Mouse (Mus musculus) frontal cortex, postnatal 10 days (tissue): ENCODE measurements around the gene Cyp2c37.
"Not testable (repeated sequence)": the region's sequence is repeated elsewhere in the genome, so short reads cannot be mapped to it uniquely, and the experiment has no call there.

Experiments
- DNase-seq, 2 experiments: peaks; one replicate each; pipeline ENCODE4 v3.0.0; 2022; ENCODE audit warnings: low spot score in 2 of 2, mixed read lengths in 1 of 2

Cyp2c37 gene

DNA sequence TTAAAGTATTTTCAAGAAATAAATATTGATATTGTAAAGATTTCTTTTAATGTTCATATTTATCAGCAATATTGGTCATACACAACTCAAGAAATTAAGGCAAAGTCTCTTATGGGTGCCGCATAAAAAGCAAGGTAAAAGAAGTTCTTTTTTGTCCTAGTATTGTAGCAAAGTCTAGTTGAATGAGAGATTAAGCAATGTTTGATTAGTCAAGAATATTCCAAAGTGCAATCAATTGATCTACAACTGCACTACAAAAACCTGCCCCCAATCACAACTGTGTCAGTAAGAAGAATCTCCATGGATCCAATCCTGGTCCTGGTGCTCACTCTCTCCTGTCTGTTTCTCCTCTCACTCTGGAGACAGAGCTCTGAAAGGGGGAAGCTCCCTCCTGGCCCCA lies at the start of gene Cyp2c37:
Gene Cyp2c37, plus strand, starts transcription at position 285 of the 400 bp plus-strand sequence.
- not testable (repeated sequence) for DNase-seq

DNA sequence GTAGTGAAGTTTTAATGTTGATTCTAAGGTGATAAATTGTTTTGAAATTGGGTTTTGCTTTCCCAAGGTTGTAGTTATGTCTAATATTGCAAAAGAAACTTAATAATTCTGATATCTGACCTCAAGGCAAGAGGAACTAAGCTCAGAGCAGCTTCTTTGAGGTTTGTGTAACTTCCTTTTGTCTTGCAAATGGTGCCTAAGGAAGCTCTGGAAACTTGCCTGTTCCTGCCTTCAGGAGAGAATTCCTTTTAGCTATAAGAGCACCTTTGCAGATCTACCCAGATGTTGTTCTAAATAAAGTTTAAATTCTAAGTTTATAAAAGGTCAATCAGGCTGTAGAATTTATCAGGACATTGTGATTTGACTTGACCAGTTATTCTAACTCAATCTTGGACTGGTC lies 31.4 kb upstream of the Cyp2c37 start:
- not testable (repeated sequence) for DNase-seq

DNA sequence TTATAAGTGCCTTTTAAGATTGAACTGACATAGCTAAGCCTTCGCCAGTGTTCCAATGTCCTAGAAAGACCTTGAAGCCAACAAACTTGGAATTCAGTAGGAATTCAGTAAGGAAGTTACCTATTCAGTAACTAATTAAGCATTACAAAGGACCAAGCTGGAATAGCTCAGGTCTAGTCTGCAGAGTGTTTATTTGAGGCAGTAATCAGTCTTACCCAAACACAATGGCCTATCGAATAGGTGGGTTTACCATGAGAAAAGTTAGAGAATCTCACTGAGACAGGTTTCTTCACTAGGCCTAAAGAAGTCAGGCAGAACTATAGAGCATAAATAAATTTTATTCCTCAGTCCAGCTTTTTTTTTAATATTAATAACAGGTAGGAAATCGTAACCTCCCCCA lies 21.1 kb upstream of the Cyp2c37 start:
- DNase-seq, result not testable (repeated sequence)

DNA sequence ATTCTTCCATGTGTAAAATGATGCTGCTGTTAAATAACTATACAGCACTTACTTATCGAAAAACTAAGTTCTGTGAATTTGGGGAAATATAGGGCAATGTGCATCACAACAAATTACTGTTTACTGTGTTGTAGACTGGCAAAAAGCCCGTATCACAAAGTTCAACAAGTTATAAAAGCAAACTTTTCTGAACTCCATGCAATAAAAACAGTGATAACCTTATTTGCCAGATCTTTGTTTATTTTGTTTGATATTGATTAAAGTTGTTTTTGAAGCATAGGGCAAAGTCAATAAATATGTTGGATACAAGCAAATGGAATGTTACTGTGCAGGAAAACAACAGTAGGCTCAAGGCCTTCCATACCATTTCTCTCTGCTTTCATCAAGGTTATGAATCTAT lies 2.8 kb upstream of the Cyp2c37 start:
- no peak for DNase-seq
